Mouse (Mus musculus) ES-Bruce4 (cell line): ENCODE measurements around the gene Glra3.

Experiments
- CTCF ChIP-seq: IDR thresholded peaks from one replicate; pipeline ENCODE4 v1.8.1; 2011; ENCODE audit warnings: low read depth, low read length
- EP300 ChIP-seq: IDR thresholded peaks from 2 replicates; pipeline ENCODE4 v1.6.1; 2011; ENCODE audit warnings: low read depth, low read length; ENCODE audit not compliant: insufficient read depth
- POLR2A ChIP-seq: IDR thresholded peaks from one replicate; pipeline ENCODE4 v1.8.1; 2011; ENCODE audit warnings: low read length; ENCODE audit not compliant: insufficient read depth

DNA sequence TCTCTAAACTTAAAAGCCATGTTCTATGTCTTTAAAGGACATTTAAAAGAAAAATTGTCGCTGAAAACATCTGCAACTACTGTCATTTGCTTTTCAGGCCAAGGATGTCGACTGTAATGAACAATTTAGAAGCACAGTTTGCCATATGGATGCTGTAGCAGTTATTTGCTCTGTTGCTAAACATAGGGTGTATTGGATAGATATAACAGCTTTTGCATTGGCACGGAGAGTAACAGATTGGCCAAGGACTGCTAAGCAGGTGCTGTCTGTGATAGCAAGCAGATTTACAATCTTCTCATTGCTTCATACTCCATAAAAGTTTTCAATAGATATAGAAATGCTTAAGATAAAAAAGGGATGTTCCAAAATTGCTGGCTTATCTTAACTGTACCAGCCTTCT is 57.6 kb downstream of the Glra3 start:
- no peak for TF ChIP-seq EP300
- TF ChIP-seq POLR2A = no peak
- no peak for TF ChIP-seq CTCF
